Mouse (Mus musculus) CD4-positive, CD25-positive, alpha-beta regulatory T cell, adult 2 months (primary cell): ENCODE measurements at regions not wholly inside any gene's neighbourhood (a gene's known extent, or its start where the extent isn't known, plus 50 kb on each side); places are given as distances from the start of the nearest gene placed in this dataset.

Experiments used
- DNase-seq: peaks from one replicate; pipeline ENCODE4 v3.0.0-alpha.2; 2012; ENCODE audit warnings: low read depth, low spot score

DNA sequence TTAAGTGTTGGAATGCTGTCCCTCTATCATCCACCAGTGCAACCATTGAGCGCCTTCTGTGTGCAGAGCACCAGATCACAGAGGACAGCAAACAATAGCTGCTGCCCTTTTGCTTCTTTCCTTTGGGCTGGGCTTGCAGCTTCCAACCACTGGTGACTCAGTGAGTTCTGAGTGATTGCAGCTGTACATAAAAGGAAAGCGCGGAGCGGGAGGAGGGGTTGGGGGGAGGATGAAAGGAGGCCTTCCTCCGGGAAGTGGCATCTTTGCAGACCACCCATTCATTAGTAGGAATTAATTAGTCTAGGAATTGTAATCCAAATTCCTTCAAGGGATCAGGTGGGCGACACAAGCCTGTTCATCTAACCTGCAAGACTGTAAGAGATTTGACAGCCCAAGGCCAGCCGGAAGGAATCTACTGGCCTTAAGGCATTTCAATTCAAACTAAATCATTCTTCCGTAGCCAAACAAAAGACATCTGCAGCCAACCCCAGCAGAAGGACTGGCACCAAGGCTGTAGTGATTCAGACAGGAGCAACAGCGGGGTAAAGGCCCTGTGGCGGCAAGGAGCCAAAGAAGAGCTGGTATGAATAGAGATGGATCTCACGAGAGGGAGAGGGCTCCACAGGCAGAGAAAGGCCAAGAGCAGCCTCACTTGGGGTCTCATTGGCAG lies 52.8 kb upstream of the Sgk1 start:
- no peak for DNase-seq

DNA sequence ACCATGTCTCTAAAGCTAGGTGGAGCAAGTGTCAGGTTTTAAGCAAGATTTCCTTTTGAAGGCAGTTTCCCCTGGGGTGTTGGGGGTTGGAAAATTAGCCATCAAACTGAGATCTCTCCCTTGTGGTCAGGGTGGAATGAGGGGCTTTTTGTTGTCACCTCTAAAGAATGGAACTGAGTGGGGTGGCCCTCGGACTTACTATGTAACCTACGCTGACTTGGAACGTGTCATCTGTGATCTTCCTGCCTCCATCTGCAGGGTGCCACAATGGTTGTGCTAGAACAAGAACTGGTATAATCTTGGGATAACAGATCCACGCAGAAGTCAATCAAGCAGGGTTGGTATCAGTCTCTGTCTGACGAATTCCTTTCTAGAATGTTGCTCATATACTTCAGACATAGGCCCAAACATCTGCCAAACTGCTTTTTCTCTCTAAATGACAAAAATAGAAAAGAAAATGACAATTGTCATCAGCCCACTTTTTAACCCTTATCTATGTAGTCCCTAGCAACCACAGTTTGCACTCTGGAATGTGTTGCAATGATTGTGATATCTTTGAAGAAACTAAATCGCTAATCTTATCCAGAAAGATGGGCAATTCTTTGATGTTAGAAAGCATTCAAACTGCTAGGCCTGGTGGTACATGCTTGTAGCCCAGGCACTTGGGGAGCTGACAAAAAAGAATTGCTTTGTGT lies 50.8 kb upstream of the Sgk1 start:
- no peak for DNase-seq
